Mouse (Mus musculus): ENCODE results near the gene Fam129a.

Fam129a gene

GRCm38 (mm10) chr1:151625260-151625659 is 54.3 kb downstream of the Fam129a start:
- DNase-seq (ENCODE audit: low spot score in 2 of 2), result no peak

- DNase-seq (ENCODE audit: low spot score in 2 of 2), result no peak
These were observed 54.7 kb downstream of the Fam129a start for GRCm38 (mm10) chr1:151625690-151626089.

GRCm38 (mm10) chr1:151626631-151627030 is 55.6 kb downstream of the Fam129a start:
- no peak for DNase-seq (ENCODE audit: low spot score in 2 of 2)

- DNase-seq (ENCODE audit: low spot score in 2 of 2), result no peak
These were observed 56.2 kb downstream of the Fam129a start for GRCm38 (mm10) chr1:151627141-151627540.

GRCm38 (mm10) chr1:151629591-151630250 is 58.7 kb downstream of the Fam129a start:
- DNase-seq (ENCODE audit: low spot score in 2 of 2), result no peak

GRCm38 (mm10) chr1:151630251-151630628 is 59.3 kb downstream of the Fam129a start:
- no peak for DNase-seq (ENCODE audit: low spot score in 2 of 2)

- DNase-seq (ENCODE audit: low spot score in 2 of 2), result no peak
These were observed 60.1 kb downstream of the Fam129a start for GRCm38 (mm10) chr1:151631061-151631460.

- DNase-seq (ENCODE audit: low spot score in 2 of 2), result peak in 1 of 2 experiments; percentile 16
These were observed 60.8 kb downstream of the Fam129a start for GRCm38 (mm10) chr1:151631703-151632294.

- DNase-seq (ENCODE audit: low spot score in 2 of 2), result no peak
These were observed 61.8 kb downstream of the Fam129a start for GRCm38 (mm10) chr1:151632567-151633356.

GRCm38 (mm10) chr1:151636637-151637036 is 65.7 kb downstream of the Fam129a start:
- no peak for DNase-seq (ENCODE audit: low spot score in 2 of 2)

GRCm38 (mm10) chr1:151637351-151637922 is 66.5 kb downstream of the Fam129a start:
- DNase-seq (ENCODE audit: low spot score in 2 of 2), result no peak

GRCm38 (mm10) chr1:151638357-151638756 is 67.4 kb downstream of the Fam129a start:
- DNase-seq (ENCODE audit: low spot score in 2 of 2), result no peak

- no peak for DNase-seq (ENCODE audit: low spot score in 2 of 2)
These were observed 67.8 kb downstream of the Fam129a start for GRCm38 (mm10) chr1:151638770-151639169.

- no peak for DNase-seq (ENCODE audit: low spot score in 2 of 2)
These were observed 75.4 kb downstream of the Fam129a start for GRCm38 (mm10) chr1:151646380-151646779.

- no peak for DNase-seq (ENCODE audit: low spot score in 2 of 2)
These were observed 77.1 kb downstream of the Fam129a start for GRCm38 (mm10) chr1:151648099-151648498.

- no peak for DNase-seq (ENCODE audit: low spot score in 2 of 2)
These were observed 86.1 kb downstream of the Fam129a start for GRCm38 (mm10) chr1:151657042-151657605.

- DNase-seq (ENCODE audit: low spot score in 2 of 2), result no peak
These were observed 87.4 kb downstream of the Fam129a start for GRCm38 (mm10) chr1:151658291-151658830.

- DNase-seq (ENCODE audit: low spot score in 2 of 2), result no peak
These were observed 88.7 kb downstream of the Fam129a start for GRCm38 (mm10) chr1:151659636-151660035.

- DNase-seq (ENCODE audit: low spot score in 2 of 2), result no peak
These were observed 89.3 kb downstream of the Fam129a start for GRCm38 (mm10) chr1:151660251-151660650.

GRCm38 (mm10) chr1:151660883-151661282 is 89.9 kb downstream of the Fam129a start:
- DNase-seq (ENCODE audit: low spot score in 2 of 2), result no peak

- DNase-seq (ENCODE audit: low spot score in 2 of 2), result no peak
These were observed 90.9 kb downstream of the Fam129a start for GRCm38 (mm10) chr1:151661684-151662439.
